Mouse (Mus musculus): ENCODE data around the gene Drg1.
"Not testable (repeated sequence)": the region's sequence is repeated elsewhere in the genome, so short reads cannot be mapped to it uniquely, and the experiment has no call there.

- TF ChIP-seq POLR2A (IDR thresholded peaks at IDR 0.05; ENCODE audit: control insufficient read depth, extremely low read depth, insufficient read depth, low read length, poor library complexity); CTCF (IDR thresholded peaks at IDR 0.05; ENCODE audit: borderline replicate concordance, control insufficient read depth, extremely low read depth, insufficient read depth, low read length, poor library complexity): not testable (repeated sequence)
Measured at GRCm38 (mm10) chr11:3149471-3149870, 116.7 kb downstream of the Drg1 start.

Measured in thymus, adult 2 months (tissue).